Mouse (Mus musculus) lung, embryonic 14.5 days (tissue): ENCODE results near the gene Srsf7. TPM values are rescaled to one million over a fixed set of nuclear protein-coding genes. Genes with fewer than 3 reads are reported as not detected.

Experiments used
- ATAC-seq: fragments of 200-750 bp; cut with Nextera tagmentation; 2 replicates; pipeline ENCODE4 v1.8.0; 2017; ENCODE audit warnings: mild to moderate bottlenecking, moderate TSS enrichment, moderate library complexity; ENCODE audit not compliant: insufficient read depth
- DNase-seq: peaks from one replicate; pipeline ENCODE4 v3.0.0-alpha.2; 2015
- H3K27ac ChIP-seq: fragments of 300-500 bp; sonication (generic); 2 replicates; pipeline ENCODE4 v1.5.1; 2014; ENCODE audit warnings: low read depth, mild to moderate bottlenecking, moderate library complexity
- H3K27me3 ChIP-seq: fragments of 300-500 bp; sonication (generic); 2 replicates; pipeline ENCODE4 v1.6.1; 2014; ENCODE audit warnings: low read length, control low read depth; ENCODE audit not compliant: insufficient read depth
- H3K36me3 ChIP-seq: fragments of 300-500 bp; sonication (generic); 2 replicates; pipeline ENCODE4 v1.6.1; 2014; ENCODE audit warnings: control low read depth; ENCODE audit not compliant: insufficient read depth
- H3K4me1 ChIP-seq: fragments of 300-500 bp; sonication (generic); 2 replicates; pipeline ENCODE4 v1.6.1; 2014; ENCODE audit warnings: antibody characterized with exemption, control low read depth; ENCODE audit not compliant: insufficient read depth
- H3K4me2 ChIP-seq: fragments of 300-500 bp; sonication (generic); 2 replicates; pipeline ENCODE4 v1.6.1; 2014; ENCODE audit warnings: mild to moderate bottlenecking
- H3K4me3 ChIP-seq: fragments of 300-500 bp; sonication (generic); 2 replicates; pipeline ENCODE4 v1.5.1; 2014; ENCODE audit warnings: low read depth, low read length
- H3K9ac ChIP-seq: fragments of 300-500 bp; sonication (generic); 2 replicates; pipeline ENCODE4 v1.6.1; 2014
- H3K9me3 ChIP-seq: fragments of 300-500 bp; sonication (generic); 2 replicates; pipeline ENCODE4 v1.6.1; 2016; ENCODE audit warnings: low read depth, low read length, control low read depth
- CTCF ChIP-seq: IDR thresholded peaks from 2 replicates; pipeline ENCODE4 v1.5.1; 2016; ENCODE audit warnings: antibody characterized with exemption, low read depth
- WGBS: fragments of 180-500 bp; shearing (Covaris S2); extraction: QIAGEN DNeasy Blood & Tissue Kit; methylation state at CpG from one replicate; pipeline ENCODE4 v1.1.7; 2014; 5-methylcytosine and 5-hydroxymethylcytosine counted together
- polyA plus RNA-seq: library from polyadenylated mRNA; unstranded; fragments of >200 nt; fragmentation: Nextera tagmentation; extraction: Ambion mirVana; gene quantifications from 2 replicates; pipeline ENCODE4 v1.2.1, GENCODE M21; 2014

Gene Srsf7
- 732 and 736 TPM in 2 replicates for polyA plus RNA-seq

DNA sequence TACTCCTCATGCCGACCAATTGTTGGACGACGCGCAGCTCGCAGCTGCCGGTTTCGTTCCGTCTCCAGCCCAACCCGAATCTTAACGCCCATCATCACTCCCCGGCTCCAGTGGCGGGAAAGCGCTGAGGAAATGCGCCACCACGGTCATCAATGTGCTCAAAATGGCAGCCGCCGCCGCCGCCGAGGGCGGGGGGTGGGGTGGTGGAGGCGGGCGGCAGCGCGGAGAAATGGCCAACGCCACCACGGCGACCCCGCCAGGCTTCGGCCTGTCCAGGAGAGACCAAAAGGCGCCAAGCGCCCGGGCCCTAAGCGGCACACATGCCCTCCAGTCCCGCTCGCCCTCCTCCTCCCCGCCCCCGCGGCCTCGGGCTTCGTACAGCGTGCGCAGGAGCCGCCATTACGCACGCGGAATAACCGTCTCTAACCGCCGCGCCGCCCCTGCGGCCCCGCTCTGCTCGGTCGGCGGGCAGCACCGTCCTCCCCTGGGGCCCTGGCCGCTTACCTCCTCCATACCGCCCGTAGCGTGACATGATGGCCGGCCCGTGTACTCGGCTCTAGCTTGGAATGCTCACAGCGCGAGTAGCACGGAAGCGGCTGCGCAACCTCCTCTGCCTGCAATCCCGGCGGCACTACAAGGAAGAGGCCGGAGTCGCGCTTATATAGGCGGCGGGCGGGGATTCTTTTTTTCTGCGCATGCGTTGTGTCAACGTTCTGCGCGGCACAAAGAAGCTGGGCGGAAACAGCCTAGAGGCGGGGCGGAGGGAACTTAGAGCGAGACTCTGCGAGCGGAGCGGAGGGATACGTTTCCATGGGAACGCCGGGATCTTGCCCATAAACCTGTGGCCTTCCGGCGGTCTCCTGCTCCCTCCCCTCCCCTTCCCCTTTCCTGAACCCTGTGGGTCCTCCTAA, at the start of gene Srsf7, which contains the start of gene Ttc39d:
Gene Srsf7, minus strand, starts transcription at position 637 of the 911 bp plus-strand sequence.
Gene Ttc39d, plus strand, starts transcription at position 790 of the 911 bp plus-strand sequence.
- DNase-seq: peak; percentile 100
- Histone ChIP-seq H3K36me3 (peaks cover 41% of the 10 kb centered on the region), H3K27ac (peak within 1 kb of the TSS; percentile 99), H3K4me1 (no peaks in the 10 kb centered on the region), H3K4me2 (peak within 1 kb of the TSS; percentile 93), H3K9me3 (no peaks in the 10 kb centered on the region), H3K9ac (peak within 1 kb of the TSS; percentile 99), H3K27me3 (no peaks in the 10 kb centered on the region), H3K4me3 (peak within 1 kb of the TSS; percentile 97)
- no peak for TF ChIP-seq CTCF
- ATAC-seq: peak; percentile 91
- under 1% methylated on average over 94 of the region's 95 CpGs for WGBS

DNA sequence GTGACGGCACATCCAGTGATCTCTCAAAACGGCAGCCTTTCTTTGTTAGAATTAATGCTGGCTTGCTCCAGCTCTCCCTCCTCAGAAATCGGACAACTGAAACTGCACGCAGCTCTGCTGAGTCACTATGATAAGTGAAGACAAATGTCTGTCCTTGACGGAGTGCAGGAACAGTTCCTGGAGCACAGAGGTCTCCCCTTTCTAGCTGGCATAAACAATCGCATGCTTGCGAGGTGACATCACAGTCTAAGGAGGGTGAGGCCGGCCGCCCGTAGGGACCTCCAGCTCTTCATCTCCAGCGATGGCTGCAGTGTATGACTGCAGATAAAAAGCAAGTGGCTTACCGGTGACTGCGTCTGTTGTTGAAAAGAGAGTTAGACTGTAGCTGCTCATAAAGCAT, 48.1 kb upstream of the Srsf7 start:
- peak overlapping the region; percentile 34; the same call in 1 of the 2 replicates for H3K27ac ChIP-seq
- H3K4me2 ChIP-seq: no peak overlapping the region
- no peaks in the 10 kb centered on the region for H3K4me1 ChIP-seq
- no peak overlapping the region for H3K9ac ChIP-seq
- WGBS: 24% methylated on average over 13 of the region's 13 CpGs
- H3K9me3 ChIP-seq: no peaks in the 10 kb centered on the region
- DNase-seq (peak; percentile 70), ATAC-seq (peak; percentile 77)
- no peak for TF ChIP-seq CTCF
- peaks cover 87% of the 10 kb centered on the region for H3K36me3 ChIP-seq
- no peaks in the 10 kb centered on the region for H3K27me3 ChIP-seq
- no peak overlapping the region for H3K4me3 ChIP-seq

DNA sequence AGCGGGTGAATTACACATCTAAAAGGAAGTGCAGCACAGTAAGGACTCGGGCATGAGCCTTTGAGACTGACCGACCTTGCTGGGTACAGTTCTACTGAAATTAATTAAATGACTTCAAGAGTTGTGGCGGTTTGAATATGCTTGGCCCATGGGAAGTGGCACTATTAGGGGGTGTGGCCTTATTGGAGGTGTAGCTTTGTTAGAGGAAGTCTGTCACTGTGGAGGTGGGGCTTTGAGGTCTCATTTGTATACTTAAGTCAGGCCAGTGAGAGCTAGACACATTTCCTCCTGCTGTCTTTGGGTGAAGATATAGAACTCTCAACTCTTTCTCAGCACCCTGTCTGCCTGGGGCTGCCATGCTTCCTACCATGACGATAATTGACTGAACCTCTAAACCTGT, 47.3 kb upstream of the Srsf7 start:
- 91% methylated on average over 5 of the region's 5 CpGs for whole genome bisulfite sequencing
- DNase-seq (no peak), ATAC-seq (no peak)
- no peaks in the 10 kb centered on the region for H3K4me1 ChIP-seq
- no peaks in the 10 kb centered on the region for H3K9me3 ChIP-seq
- no peak overlapping the region for H3K9ac ChIP-seq
- H3K36me3 ChIP-seq: peaks cover 87% of the 10 kb centered on the region
- no peak overlapping the region for H3K4me2 ChIP-seq
- H3K27ac ChIP-seq: no peak overlapping the region
- no peak overlapping the region for H3K4me3 ChIP-seq
- no peaks in the 10 kb centered on the region for H3K27me3 ChIP-seq
- no peak for TF ChIP-seq CTCF

GRCm38 (mm10) chr17:80252757-80253525, 45.8 kb upstream of the Srsf7 start:
- Histone ChIP-seq H3K36me3 (peaks cover 85% of the 10 kb centered on the region), H3K4me2 (no peak overlapping the region), H3K27ac (peak overlapping the region; percentile 70; the same call in 1 of the 2 replicates), H3K9ac (no peak overlapping the region; the same call in 1 of the 2 replicates), H3K4me3 (no peak overlapping the region), H3K27me3 (no peaks in the 10 kb centered on the region), H3K9me3 (no peaks in the 10 kb centered on the region), H3K4me1 (no peaks in the 10 kb centered on the region)
- ATAC-seq: peak; percentile 25; the same call in 1 of the 2 replicates
- WGBS: 68% methylated on average over 13 of the region's 13 CpGs
- TF ChIP-seq CTCF: no peak
- DNase-seq: peak; percentile 36

DNA sequence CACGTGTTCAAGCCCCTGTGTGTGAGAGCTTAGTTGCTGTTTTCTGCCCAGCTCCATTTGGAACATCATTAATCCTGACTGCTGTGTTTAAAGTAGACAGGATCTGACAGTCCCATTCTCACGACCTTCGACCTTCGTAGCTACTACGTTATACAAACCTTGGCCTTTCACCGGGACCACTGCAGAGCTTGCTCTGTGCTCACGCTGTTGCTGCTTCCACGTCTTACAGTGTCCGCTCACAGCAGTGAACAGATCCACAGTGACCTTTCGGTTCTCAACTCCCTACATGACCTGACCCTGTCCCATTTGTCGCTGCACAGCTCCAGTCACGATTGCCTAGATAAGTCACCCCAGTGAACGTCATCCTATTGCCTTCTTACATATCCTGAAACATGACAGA, 36.0 kb upstream of the Srsf7 start:
- TF ChIP-seq CTCF: no peak
- 37% methylated on average over 13 of the region's 13 CpGs for WGBS

GRCm38 (mm10) chr17:80241594-80241993, 34.5 kb upstream of the Srsf7 start:
- no peaks in the 10 kb centered on the region for H3K9me3 ChIP-seq
- H3K27me3 ChIP-seq: no peaks in the 10 kb centered on the region
- no peak overlapping the region for H3K27ac ChIP-seq
- H3K4me2 ChIP-seq: no peak overlapping the region
- peaks cover 79% of the 10 kb centered on the region for H3K36me3 ChIP-seq
- no peak overlapping the region for H3K9ac ChIP-seq
- H3K4me3 ChIP-seq: no peak overlapping the region
- DNase-seq: no peak
- H3K4me1 ChIP-seq: no peaks in the 10 kb centered on the region
- WGBS: 82% methylated on average over 9 of the region's 9 CpGs
- no peak for TF ChIP-seq CTCF
- ATAC-seq: no peak

More for the DNA sequence above, 36.0 kb upstream of the Srsf7 start:
- Histone ChIP-seq H3K4me1 (no peaks in the 10 kb centered on the region), H3K9ac (no peak overlapping the region), H3K27me3 (no peaks in the 10 kb centered on the region), H3K9me3 (no peaks in the 10 kb centered on the region), H3K4me2 (no peak overlapping the region), H3K27ac (no peak overlapping the region), H3K36me3 (peaks cover 82% of the 10 kb centered on the region), H3K4me3 (no peak overlapping the region)
- DNase-seq: peak; percentile 59
- peak; percentile 76 for ATAC-seq
